Mouse (Mus musculus) splenic B cell, adult 2 months (primary cell): Measurements from ENCODE around the gene H2al1e.
"Not testable (repeated sequence)": the region's sequence is repeated elsewhere in the genome, so short reads cannot be mapped to it uniquely, and the experiment has no call there.

Experiments
- DNase-seq: peaks from one replicate; pipeline ENCODE4 v3.0.0-alpha.2; 2011; ENCODE audit warnings: low read depth, low spot score
- H3K27me3 ChIP-seq: 2 replicates; pipeline ENCODE4 v1.6.1; 2012; ENCODE audit warnings: mild to moderate bottlenecking, low read length, moderate library complexity, mixed read lengths; ENCODE audit not compliant: control insufficient read depth, poor library complexity, insufficient read depth, severe bottlenecking
- H3K36me3 ChIP-seq: 2 replicates; pipeline ENCODE4 v1.6.1; 2012; ENCODE audit warnings: mild to moderate bottlenecking, low read length, moderate library complexity, mixed read lengths; ENCODE audit not compliant: control insufficient read depth, poor library complexity, insufficient read depth, severe bottlenecking

Gene H2al1e

DNA sequence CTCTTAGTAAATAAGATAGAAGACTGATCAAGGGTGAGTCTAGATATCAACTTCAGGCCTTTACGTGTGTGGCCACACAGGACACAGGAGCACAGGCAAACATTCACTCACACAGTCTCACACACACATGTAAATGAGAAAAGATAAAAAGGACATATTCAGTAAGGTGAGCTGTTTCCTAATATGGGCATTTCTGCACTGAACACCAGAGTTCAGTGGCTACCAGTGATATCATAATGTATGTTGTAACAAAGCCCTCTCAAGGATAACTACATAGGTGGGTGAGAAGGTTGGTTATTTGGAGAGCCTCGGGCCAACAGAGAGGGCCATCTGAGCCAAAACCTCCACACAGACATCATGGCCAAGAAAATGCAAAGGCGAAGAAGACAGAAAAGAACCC is at the start of gene H2al1e:
Gene H2al1e (plus strand): TSS at position 301 of the 400 bp plus-strand sequence.
- H3K36me3 ChIP-seq, H3K27me3 ChIP-seq, DNase-seq: not testable (repeated sequence)

DNA sequence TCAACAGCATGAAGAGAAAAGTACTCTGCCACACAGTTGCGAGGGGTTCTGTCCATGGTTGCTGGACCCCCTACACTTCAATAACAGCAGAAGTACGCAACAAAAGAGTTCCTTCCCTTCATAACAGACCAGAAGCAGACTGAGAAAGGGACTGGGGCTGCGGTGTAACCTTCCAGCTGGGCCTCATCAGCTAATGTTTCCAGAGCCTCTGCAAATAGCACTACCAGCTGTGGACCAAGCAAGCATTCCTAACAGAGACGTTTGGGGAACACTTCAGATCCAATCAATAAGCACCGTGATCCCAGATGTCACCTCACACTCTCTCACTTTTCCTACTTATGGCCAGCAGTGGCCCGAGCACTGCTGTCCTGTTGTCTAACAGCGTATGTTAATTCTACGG is 46.8 kb upstream of the H2al1e start:
- DNase-seq, result no peak
- Histone ChIP-seq H3K36me3 (no peaks in the 10 kb centered on the region), H3K27me3 (no peaks in the 10 kb centered on the region)

DNA sequence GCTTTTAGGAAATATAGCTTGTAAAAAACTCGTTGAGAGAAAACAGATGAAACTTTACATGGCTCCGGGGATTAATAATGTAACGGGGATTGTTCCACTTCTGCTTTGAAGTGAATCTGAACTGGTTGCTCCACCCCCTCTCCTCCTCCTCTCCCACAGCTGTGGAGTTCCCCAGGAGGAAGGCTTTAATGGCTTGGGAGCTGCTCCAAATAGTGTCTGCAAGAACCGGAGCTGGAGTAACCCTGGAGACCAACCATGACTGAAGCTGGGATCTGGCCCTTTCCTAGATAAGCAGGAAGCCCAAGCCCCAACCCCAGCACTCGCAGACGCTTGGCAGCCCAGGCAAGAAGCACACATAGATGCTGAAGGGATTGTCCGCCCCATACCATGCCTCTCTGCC is 43.9 kb upstream of the H2al1e start:
- Histone ChIP-seq H3K27me3 (no peaks in the 10 kb centered on the region), H3K36me3 (no peaks in the 10 kb centered on the region)
- no peak for DNase-seq

DNA sequence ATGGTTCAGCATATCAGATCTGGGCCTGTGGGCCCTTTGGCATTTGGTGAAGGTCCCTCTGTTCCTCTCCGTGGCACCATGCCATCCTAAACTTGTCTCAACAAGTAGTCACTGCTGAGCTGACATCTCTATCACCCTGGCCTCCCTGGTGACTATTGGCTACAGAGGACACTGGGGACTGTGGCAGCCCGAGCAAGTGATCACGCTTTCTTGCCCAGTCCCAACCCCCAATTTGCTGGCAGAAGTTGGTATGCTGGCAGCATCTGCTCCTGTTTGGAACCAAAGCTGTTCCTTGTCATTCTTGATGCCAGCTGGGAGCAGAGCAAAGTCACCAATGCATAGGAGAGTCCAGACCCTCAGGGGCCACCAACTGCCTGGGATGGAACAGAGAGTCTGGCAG is 42.7 kb upstream of the H2al1e start:
- no peaks in the 10 kb centered on the region for H3K36me3 ChIP-seq
- no peak for DNase-seq
- H3K27me3 ChIP-seq, result no peaks in the 10 kb centered on the region

DNA sequence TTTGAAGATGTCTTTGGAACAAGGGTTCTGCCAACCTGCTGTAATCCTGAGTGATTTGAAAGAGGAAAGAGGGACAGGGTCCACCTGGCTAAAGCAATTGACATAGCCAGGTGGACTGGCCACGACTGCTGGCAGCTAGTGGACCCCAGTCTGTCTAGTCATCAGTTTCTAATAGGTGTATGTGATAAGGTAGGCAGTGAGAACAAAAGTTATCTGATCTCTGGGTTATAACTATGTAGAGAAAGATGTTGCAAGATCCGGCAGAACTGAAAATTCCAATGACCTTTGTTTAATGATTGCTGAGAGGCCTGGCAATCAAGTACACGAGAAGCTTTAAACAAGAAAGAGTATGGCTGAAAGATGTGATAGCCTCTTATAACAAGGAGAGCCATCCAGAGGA is 38.5 kb upstream of the H2al1e start:
- Histone ChIP-seq H3K27me3 (no peaks in the 10 kb centered on the region), H3K36me3 (no peaks in the 10 kb centered on the region)
- DNase-seq, result no peak

DNA sequence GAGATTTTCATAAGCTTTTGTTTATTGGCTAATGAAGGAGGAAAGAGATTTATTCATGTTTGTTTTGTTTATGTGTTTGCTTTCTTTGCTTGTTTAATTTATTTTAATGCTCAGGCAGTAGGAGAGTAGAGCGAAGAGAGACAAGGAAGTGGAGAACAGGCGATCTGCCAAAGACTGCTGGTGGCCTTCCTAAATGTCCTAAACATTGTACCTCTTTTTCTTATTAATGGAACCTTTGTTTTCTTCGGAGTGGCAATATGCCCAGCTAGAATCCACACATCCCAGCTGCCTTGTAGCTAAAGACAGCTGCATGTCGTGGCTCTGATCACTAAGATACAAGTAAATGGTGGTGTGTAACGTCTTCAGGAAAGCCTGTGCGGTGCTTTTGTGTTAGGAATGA is 34.7 kb upstream of the H2al1e start:
- DNase-seq, result no peak
- no peaks in the 10 kb centered on the region for H3K36me3 ChIP-seq
- no peaks in the 10 kb centered on the region for H3K27me3 ChIP-seq

DNA sequence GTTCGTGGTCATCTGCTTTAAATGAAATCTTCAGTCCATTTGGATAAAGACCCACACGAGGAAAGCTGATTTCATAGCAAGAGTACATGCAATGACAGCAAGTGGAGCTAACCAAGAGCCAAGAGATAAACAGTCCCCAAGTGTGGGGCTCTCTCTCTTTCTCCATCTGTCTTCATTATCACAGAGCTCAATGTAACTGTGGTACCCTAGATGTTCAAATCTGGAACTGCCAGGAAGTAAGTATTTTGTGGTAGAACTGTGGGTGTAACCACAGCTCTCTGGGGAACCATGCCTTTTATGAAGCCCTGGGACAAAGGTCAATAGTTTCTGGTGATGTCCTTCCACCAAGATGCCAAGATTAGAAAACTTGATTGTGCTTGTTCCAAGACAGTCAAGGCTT is 31.0 kb upstream of the H2al1e start:
- no peak for DNase-seq
- H3K27me3 ChIP-seq, result no peaks in the 10 kb centered on the region
- no peaks in the 10 kb centered on the region for H3K36me3 ChIP-seq

DNA sequence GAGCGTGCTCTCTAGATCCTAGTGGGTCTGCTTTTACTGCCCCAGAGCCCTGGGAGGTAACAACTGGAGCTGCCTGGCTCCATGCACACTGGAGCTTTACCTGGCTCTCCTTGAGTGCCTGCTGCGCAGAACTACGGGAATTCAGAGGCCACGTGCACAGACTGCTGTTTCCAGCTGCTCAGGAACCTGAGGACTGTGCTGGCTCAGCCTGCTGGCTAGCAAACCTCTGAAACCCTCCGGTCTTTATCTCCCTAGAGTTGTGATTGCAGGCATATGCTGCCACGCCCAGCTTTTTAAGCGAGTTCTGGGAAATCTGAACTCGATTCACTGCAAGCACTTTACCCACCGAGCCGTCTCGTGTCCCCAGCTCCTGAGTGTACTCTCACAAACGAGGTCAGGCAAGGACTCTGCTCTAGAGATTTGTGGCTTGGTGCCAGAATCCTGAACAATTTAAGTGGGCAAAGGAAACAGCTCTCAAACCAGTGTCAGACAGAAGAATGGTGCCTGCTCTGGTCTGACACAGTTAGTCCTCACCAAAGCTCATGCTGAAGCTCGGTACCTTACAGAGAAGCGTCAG is 23.3 kb upstream of the H2al1e start:
- H3K36me3 ChIP-seq, result no peaks in the 10 kb centered on the region
- H3K27me3 ChIP-seq, result no peaks in the 10 kb centered on the region
- DNase-seq, result no peak

DNA sequence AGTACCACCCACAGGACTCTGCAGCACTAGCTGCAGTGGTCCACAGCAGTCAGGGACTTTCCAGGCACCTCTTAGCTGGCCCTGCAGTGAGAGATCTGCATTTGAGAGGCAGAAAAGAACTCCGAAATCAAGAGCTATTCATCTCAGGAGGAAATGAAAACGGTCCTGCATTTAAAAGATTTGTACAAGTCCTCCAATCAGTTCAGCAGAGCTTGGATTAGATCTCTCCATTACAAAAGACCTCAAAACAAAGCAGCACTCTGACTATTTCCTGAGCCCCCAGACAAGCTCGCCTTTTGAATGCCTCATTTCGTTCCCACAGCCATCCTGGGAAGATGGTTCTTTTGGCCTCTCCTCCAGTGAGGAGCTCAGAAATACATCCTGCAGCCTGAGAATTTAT is 22.5 kb upstream of the H2al1e start:
- DNase-seq, result no peak
- no peaks in the 10 kb centered on the region for H3K36me3 ChIP-seq
- H3K27me3 ChIP-seq, result no peaks in the 10 kb centered on the region

DNA sequence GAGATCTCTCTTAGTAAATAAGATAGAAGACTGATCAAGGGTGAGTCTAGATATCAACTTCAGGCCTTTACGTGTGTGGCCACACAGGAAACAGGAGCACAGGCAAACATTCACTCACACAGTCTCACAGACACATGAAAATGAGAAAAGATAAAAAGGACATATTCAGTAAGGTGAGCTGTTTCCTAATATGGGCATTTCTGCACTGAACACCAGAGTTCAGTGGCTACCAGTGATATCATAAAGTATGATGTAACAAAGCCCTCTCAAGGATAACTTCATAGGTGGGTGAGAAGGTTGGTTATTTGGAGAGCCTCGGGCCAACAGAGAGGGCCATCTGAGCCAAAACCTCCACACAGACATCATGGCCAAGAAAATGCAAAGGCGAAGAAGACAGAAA is 12.8 kb upstream of the H2al1e start, which contains the start of gene H2al1a:
Gene H2al1a (plus strand): TSS at position 301 of the 400 bp plus-strand sequence.
- DNase-seq, H3K27me3 ChIP-seq, H3K36me3 ChIP-seq: not testable (repeated sequence)

DNA sequence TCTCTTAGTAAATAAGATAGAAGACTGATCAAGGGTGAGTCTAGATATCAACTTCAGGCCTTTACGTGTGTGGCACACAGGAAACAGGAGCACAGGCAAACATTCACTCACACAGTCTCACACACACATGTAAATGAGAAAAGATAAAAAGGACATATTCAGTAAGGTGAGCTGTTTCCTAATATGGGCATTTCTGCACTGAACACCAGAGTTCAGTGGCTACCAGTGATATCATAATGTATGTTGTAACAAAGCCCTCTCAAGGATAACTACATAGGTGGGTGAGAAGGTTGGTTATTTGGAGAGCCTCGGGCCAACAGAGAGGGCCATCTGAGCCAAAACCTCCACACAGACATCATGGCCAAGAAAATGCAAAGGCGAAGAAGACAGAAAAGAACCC is 9.6 kb upstream of the H2al1e start, which contains the start of gene H2al1b:
Gene H2al1b (plus strand): TSS at position 301 of the 400 bp plus-strand sequence.
- not testable (repeated sequence) for H3K36me3 ChIP-seq, DNase-seq, H3K27me3 ChIP-seq

DNA sequence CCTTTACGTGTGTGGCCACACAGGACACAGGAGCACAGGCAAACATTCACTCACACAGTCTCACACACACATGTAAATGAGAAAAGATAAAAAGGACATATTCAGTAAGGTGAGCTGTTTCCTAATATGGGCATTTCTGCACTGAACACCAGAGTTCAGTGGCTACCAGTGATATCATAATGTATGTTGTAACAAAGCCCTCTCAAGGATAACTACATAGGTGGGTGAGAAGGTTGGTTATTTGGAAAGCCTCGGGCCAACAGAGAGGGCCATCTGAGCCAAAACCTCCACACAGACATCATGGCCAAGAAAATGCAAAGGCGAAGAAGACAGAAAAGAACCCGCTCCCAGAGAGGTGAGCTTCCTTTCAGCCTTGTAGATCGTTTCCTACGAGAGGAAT is 6.4 kb upstream of the H2al1e start, which contains the start of gene H2al1c:
Gene H2al1c (plus strand): TSS at position 301 of the 400 bp plus-strand sequence.
- DNase-seq, H3K27me3 ChIP-seq, H3K36me3 ChIP-seq: not testable (repeated sequence)

DNA sequence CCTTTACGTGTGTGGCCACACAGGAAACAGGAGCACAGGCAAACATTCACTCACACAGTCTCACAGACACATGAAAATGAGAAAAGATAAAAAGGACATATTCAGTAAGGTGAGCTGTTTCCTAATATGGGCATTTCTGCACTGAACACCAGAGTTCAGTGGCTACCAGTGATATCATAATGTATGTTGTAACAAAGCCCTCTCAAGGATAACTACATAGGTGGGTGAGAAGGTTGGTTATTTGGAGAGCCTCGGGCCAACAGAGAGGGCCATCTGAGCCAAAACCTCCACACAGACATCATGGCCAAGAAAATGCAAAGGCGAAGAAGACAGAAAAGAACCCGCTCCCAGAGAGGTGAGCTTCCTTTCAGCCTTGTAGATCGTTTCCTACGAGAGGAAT is 3.2 kb upstream of the H2al1e start, which contains the start of gene H2al1d:
Gene H2al1d (plus strand): TSS at position 301 of the 400 bp plus-strand sequence.
- H3K27me3 ChIP-seq, H3K36me3 ChIP-seq, DNase-seq: not testable (repeated sequence)

DNA sequence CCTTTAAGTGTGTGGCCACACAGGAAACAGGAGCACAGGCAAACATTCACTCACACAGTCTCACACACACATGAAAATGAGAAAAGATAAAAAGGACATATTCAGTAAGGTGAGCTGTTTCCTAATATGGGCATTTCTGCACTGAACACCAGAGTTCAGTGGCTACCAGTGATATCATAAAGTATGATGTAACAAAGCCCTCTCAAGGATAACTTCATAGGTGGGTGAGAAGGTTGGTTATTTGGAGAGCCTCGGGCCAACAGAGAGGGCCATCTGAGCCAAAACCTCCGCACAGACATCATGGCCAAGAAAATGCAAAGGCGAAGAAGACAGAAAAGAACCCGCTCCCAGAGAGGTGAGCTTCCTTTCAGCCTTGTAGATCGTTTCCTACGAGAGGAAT is 3.1 kb downstream of the H2al1e start, which contains the start of gene H2al1f:
Gene H2al1f (plus strand): TSS at position 301 of the 400 bp plus-strand sequence.
- H3K27me3 ChIP-seq, DNase-seq, H3K36me3 ChIP-seq: not testable (repeated sequence)

DNA sequence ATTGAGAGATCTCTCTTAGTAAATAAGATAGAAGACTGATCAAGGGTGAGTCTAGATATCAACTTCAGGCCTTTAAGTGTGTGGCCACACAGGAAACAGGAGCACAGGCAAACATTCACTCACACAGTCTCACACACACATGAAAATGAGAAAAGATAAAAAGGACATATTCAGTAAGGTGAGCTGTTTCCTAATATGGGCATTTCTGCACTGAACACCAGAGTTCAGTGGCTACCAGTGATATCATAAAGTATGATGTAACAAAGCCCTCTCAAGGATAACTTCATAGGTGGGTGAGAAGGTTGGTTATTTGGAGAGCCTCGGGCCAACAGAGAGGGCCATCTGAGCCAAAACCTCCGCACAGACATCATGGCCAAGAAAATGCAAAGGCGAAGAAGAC is 6.2 kb downstream of the H2al1e start, which contains the start of gene H2al1g:
Gene H2al1g (plus strand): TSS at position 301 of the 400 bp plus-strand sequence.
- not testable (repeated sequence) for H3K27me3 ChIP-seq, H3K36me3 ChIP-seq, DNase-seq

DNA sequence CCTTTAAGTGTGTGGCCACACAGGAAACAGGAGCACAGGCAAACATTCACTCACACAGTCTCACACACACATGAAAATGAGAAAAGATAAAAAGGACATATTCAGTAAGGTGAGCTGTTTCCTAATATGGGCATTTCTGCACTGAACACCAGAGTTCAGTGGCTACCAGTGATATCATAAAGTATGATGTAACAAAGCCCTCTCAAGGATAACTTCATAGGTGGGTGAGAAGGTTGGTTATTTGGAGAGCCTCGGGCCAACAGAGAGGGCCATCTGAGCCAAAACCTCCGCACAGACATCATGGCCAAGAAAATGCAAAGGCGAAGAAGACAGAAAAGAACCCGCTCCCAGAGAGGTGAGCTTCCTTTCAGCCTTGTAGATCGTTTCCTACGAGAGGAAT is 9.5 kb downstream of the H2al1e start, which contains the start of gene H2al1h:
Gene H2al1h (plus strand): TSS at position 301 of the 400 bp plus-strand sequence.
- H3K36me3 ChIP-seq, DNase-seq, H3K27me3 ChIP-seq: not testable (repeated sequence)
